Mouse (Mus musculus) ES-E14 (cell line): ENCODE results near the gene Tnfaip8l1.

ENCODE experiments used
- MAFK ChIP-seq: IDR thresholded peaks from 2 replicates; pipeline ENCODE4 v1.6.1; 2014; ENCODE audit warnings: mild to moderate bottlenecking, low read depth, low read length, inconsistent platforms; ENCODE audit not compliant: insufficient read depth
- ZNF384 ChIP-seq: IDR thresholded peaks from 2 replicates; pipeline ENCODE4 v1.6.1; 2012; ENCODE audit warnings: low read depth, low read length, inconsistent platforms

DNA sequence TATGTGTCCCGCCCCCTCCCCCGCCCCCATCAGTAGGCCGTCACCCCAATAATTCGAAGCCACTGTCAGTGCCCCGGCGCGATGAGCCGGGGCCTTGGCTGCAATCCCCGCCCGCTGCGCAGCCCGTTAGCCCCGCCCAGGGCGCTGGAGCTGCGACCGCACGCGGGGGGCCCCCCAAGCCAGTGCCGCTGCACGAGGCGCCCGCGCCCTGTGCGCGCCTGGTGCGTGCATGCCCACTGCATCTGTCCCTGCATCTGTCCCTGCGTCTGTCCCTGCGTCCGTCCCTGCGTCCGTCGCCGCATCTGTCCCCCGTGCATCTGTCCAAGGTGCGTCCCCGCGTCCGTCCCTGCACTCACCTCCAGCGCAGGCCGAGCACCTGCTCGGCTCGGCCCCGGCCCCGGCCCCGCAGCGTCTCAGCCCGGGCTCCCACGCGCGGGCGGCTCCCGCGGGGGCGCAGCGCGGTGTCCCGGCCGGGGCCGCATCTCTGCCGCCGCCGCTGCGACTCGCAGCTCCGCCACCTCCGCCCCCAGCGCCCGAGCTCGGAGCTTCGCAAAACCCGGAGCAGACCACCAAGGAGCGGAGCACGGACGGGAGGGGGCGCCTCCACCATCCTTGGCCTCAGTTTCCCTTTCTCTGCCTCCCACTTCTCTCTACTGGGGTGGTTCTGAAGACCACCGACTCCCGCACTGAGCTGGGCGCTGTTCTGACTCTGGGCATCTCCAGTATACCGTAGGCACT lies 22.2 kb upstream of the Tnfaip8l1 start, which contains the start of gene Sema6b:
- TF ChIP-seq MAFK (no peak), ZNF384 (no peak)
